Mouse (Mus musculus) lung, postnatal 25 days (tissue): ENCODE measurements at regions not wholly inside any gene's neighbourhood (a gene's known extent, or its start where the extent isn't known, plus 50 kb on each side); places are given as distances from the start of the nearest gene placed in this dataset.

Experiments
- DNase-seq: peaks from one replicate; pipeline ENCODE4 v3.0.0; 2022; ENCODE audit warnings: low spot score

- no peak for DNase-seq
These were observed 75.3 kb upstream of the Arhgap21 start for GRCm38 (mm10) chr2:21044007-21044406.

GRCm38 (mm10) chr2:21043302-21043701 lies 74.6 kb upstream of the Arhgap21 start:
- no peak for DNase-seq

- no peak for DNase-seq
These were observed 68.9 kb upstream of the Arhgap21 start for GRCm38 (mm10) chr2:21037607-21038006.

- peak; percentile 59 for DNase-seq
These were observed 68.5 kb upstream of the Arhgap21 start for GRCm38 (mm10) chr2:21037181-21037580.

- DNase-seq = peak; percentile 29
These were observed 67.4 kb upstream of the Arhgap21 start for GRCm38 (mm10) chr2:21035884-21036648.

GRCm38 (mm10) chr2:21034651-21035050 lies 66.0 kb upstream of the Arhgap21 start:
- DNase-seq = no peak

GRCm38 (mm10) chr2:21030650-21031049 lies 62.0 kb upstream of the Arhgap21 start:
- DNase-seq = no peak

GRCm38 (mm10) chr2:21029391-21030010 lies 60.8 kb upstream of the Arhgap21 start:
- DNase-seq = no peak

GRCm38 (mm10) chr2:21028605-21029004 lies 59.9 kb upstream of the Arhgap21 start:
- DNase-seq = peak; percentile 71

GRCm38 (mm10) chr2:21018535-21018934 lies 49.9 kb upstream of the Arhgap21 start:
- no peak for DNase-seq
